Comparison of ENCODE assay signal across 7 mouse cellular contexts in genomic region chr19:53902739-53903487, GRCm38 (mm10). TPM values are rescaled to one million over a fixed set of nuclear protein-coding genes. Genes with fewer than 3 reads are reported as not detected.
DNase-seq lines count a peak whose midpoint lies in the region; ATAC-seq and TF ChIP-seq lines count a peak whose summit lies in the region.

No protein-coding gene starts in this region.

- no peaks in the 10 kb centered on the region for H3K36me3 ChIP-seq in intestine, postnatal 0 days (ENCODE audit: control insufficient read depth, insufficient read depth)
- no peaks in the 10 kb centered on the region for H3K36me3 ChIP-seq in midbrain, embryonic 12.5 days
- no peaks in the 10 kb centered on the region for H3K36me3 ChIP-seq in small intestine, adult 2 months (ENCODE audit: control insufficient read depth, insufficient read depth, low read length)

- H3K9me3 ChIP-seq in intestine, postnatal 0 days (ENCODE audit: control insufficient read depth), result no peaks in the 10 kb centered on the region
- H3K9me3 ChIP-seq in midbrain, embryonic 12.5 days, result no peaks in the 10 kb centered on the region

- H3K27me3 ChIP-seq in intestine, postnatal 0 days (replicated peaks; ENCODE audit: control insufficient read depth, insufficient read depth, low read length), result no peaks in the 10 kb centered on the region
- H3K27me3 ChIP-seq in midbrain, embryonic 12.5 days, result peaks cover 11% of the 10 kb centered on the region; the same call in 1 of the 2 replicates
- H3K27me3 ChIP-seq in small intestine, adult 2 months (ENCODE audit: control insufficient read depth, insufficient read depth, low read length), result no peaks in the 10 kb centered on the region

- TF ChIP-seq POLR2A in small intestine, adult 2 months (IDR thresholded peaks at IDR 0.05; ENCODE audit: low read depth, low read length), result peak; percentile 98

- peak; percentile 98 for ATAC-seq in intestine, postnatal 0 days
- ATAC-seq in midbrain, embryonic 12.5 days (ENCODE audit: low FRiP score, low read depth), result peak; percentile 98

- DNase-seq in adrenal gland, adult 2 months, result peak; percentile 96
- DNase-seq in embryo, embryonic 11.5 days (ENCODE audit: low read depth, low spot score), result peak; percentile 93
- DNase-seq in gastrocnemius, postnatal 4 days (ENCODE audit: low spot score in 2 of 2), result peak; percentile 94 to 95
- DNase-seq in left cerebral cortex, postnatal 4 days, result peak; percentile 99

- peak overlapping the region; percentile 82 for H3K4me2 ChIP-seq in intestine, postnatal 0 days (replicated peaks; ENCODE audit: low read depth)
- H3K4me2 ChIP-seq in midbrain, embryonic 12.5 days (replicated peaks), result peak overlapping the region; percentile 67

- peak overlapping the region; percentile 93 for H3K27ac ChIP-seq in intestine, postnatal 0 days (ENCODE audit: low read depth, low read length)
- H3K27ac ChIP-seq in midbrain, embryonic 12.5 days (replicated peaks), result peak overlapping the region; percentile 91
- H3K27ac ChIP-seq in small intestine, adult 2 months (ENCODE audit: insufficient read depth, low read depth, low read length), result peak overlapping the region; percentile 87

- 0 out of 2 replicates have a peak, but pooled peaks cover 7% of the 10 kb centered on the region for H3K4me1 ChIP-seq in intestine, postnatal 0 days (replicated peaks; ENCODE audit: control insufficient read depth, insufficient read depth, low read length)
- H3K4me1 ChIP-seq in midbrain, embryonic 12.5 days, result peaks cover 14% of the 10 kb centered on the region
- peaks cover 25% of the 10 kb centered on the region for H3K4me1 ChIP-seq in small intestine, adult 2 months (ENCODE audit: control insufficient read depth, insufficient read depth, insufficient read length, low read length)

- peak overlapping the region; percentile 95 for H3K9ac ChIP-seq in intestine, postnatal 0 days (ENCODE audit: low read depth, low read length)
- H3K9ac ChIP-seq in midbrain, embryonic 12.5 days (replicated peaks), result peak overlapping the region; percentile 94

- no peak for TF ChIP-seq CTCF in intestine, postnatal 0 days (IDR thresholded peaks at IDR 0.05; ENCODE audit: low read depth)
- no peak for TF ChIP-seq CTCF in small intestine, adult 2 months (IDR thresholded peaks at IDR 0.05; ENCODE audit: extremely low read depth, insufficient read length, insufficient replicate concordance, low read depth, low read length)

- intact Hi-C loops in left cerebral cortex, postnatal 4 days (cut with DNase I), result loop anchor here (10.0 kb wide), 1 partner anchor 138 kb away; no protein-coding TSS in a partner anchor

- WGBS in intestine, postnatal 0 days, result under 1% methylated on average over 51 of the region's 61 CpGs
- under 1% methylated on average over 57 of the region's 61 CpGs for WGBS in midbrain, embryonic 12.5 days
- under 1% methylated on average over 60 of the region's 61 CpGs for WGBS in small intestine, adult 2 months

- H3K4me3 ChIP-seq in intestine, postnatal 0 days (ENCODE audit: low read depth, low read length), result peak overlapping the region; percentile 82
- H3K4me3 ChIP-seq in midbrain, embryonic 12.5 days, result peak overlapping the region; percentile 98
- H3K4me3 ChIP-seq in small intestine, adult 2 months (ENCODE audit: low read depth, low read length), result peak overlapping the region; percentile 100

RNA-seq across cellular contexts. Expression of gene Pdcd4, which starts 10.9 kb away (rescaled TPM):
- 100 to 1,000 TPM in 1 of 2 experiments, 10 to 100 TPM in 1; 75.5 to 102 TPM for total RNA-seq in adrenal gland, adult 2 months (2021)
- polyA plus RNA-seq in adrenal gland, adult 2 months (2012; rRNA removed), result 2.5 and 2.6 TPM in 2 replicates
- total RNA-seq in gastrocnemius, postnatal 4 days (2021), result 10 to 100 TPM; 47.6 to 48.9 TPM
- 65.5 and 75.2 TPM in 2 replicates for polyA plus RNA-seq in intestine, postnatal 0 days (2015; fragmentation: Nextera tagmentation; extraction: Ambion mirVana)
- 10 to 100 TPM; 64.4 to 67.5 TPM for total RNA-seq in left cerebral cortex, postnatal 4 days (2021)
- polyA plus RNA-seq in midbrain, embryonic 12.5 days (2016; fragmentation: Nextera tagmentation; extraction: Ambion mirVana), result 88.7 and 94.2 TPM in 2 replicates
- polyA plus RNA-seq in small intestine, adult 2 months (2012; rRNA removed), result 1.9 and 3.8 TPM in 2 replicates

RNA-seq across cellular contexts. Expression of gene Shoc2, which starts 41.2 kb away (rescaled TPM):
- 10 to 100 TPM; 46.0 to 54.5 TPM for total RNA-seq in adrenal gland, adult 2 months (2021)
- 3.1 and 5.0 TPM in 2 replicates for polyA plus RNA-seq in adrenal gland, adult 2 months (2012; rRNA removed)
- total RNA-seq in gastrocnemius, postnatal 4 days (2021), result 10 to 100 TPM; 35.3 to 40.7 TPM
- 26.1 and 33.3 TPM in 2 replicates for polyA plus RNA-seq in intestine, postnatal 0 days (2015; fragmentation: Nextera tagmentation; extraction: Ambion mirVana)
- total RNA-seq in left cerebral cortex, postnatal 4 days (2021), result 10 to 100 TPM; 75.7 to 85.3 TPM
- 71.3 and 76.7 TPM in 2 replicates for polyA plus RNA-seq in midbrain, embryonic 12.5 days (2016; fragmentation: Nextera tagmentation; extraction: Ambion mirVana)
- polyA plus RNA-seq in small intestine, adult 2 months (2012; rRNA removed), result 4.9 and 8.7 TPM in 2 replicates

RNA-seq across cellular contexts. Expression of gene Bbip1, which starts 41.5 kb away (rescaled TPM):
- 10 to 100 TPM; 25.6 to 30.8 TPM for total RNA-seq in adrenal gland, adult 2 months (2021)
- 1.3 and 2.9 TPM in 2 replicates for polyA plus RNA-seq in adrenal gland, adult 2 months (2012; rRNA removed)
- total RNA-seq in gastrocnemius, postnatal 4 days (2021), result 10 to 100 TPM; 36.3 to 45.0 TPM
- polyA plus RNA-seq in intestine, postnatal 0 days (2015; fragmentation: Nextera tagmentation; extraction: Ambion mirVana), result 71.7 and 75.7 TPM in 2 replicates
- total RNA-seq in left cerebral cortex, postnatal 4 days (2021), result 100 to 1,000 TPM; 101 to 113 TPM
- polyA plus RNA-seq in midbrain, embryonic 12.5 days (2016; fragmentation: Nextera tagmentation; extraction: Ambion mirVana), result 119 and 133 TPM in 2 replicates
- 1.6 and 1.7 TPM in 2 replicates for polyA plus RNA-seq in small intestine, adult 2 months (2012; rRNA removed)

Comparison
In these comparisons a context has a peak if more than half of its experiments do, and no peak if none do; other contexts are left out.
1. Peak in every context shown above with its lines: DNase-seq, ATAC-seq, H3K4me3 ChIP-seq and H3K27ac ChIP-seq.
2. RNA of gene Pdcd4, which starts 10.9 kb away (polyA plus RNA-seq): 88.7 to 94.2 TPM in midbrain, embryonic 12.5 days and 65.5 to 75.2 TPM in intestine, postnatal 0 days; 1.9 to 3.8 TPM in small intestine, adult 2 months and 2.5 to 2.6 TPM in adrenal gland, adult 2 months; every median in the first group is over 10 times any median in the second.
3. RNA of gene Bbip1, which starts 41.5 kb away (polyA plus RNA-seq): 119 to 133 TPM in midbrain, embryonic 12.5 days and 71.7 to 75.7 TPM in intestine, postnatal 0 days; 1.6 to 1.7 TPM in small intestine, adult 2 months and 1.3 to 2.9 TPM in adrenal gland, adult 2 months; every median in the first group is over 10 times any median in the second.